8 mouse cellular contexts compared by ENCODE assay signal in genomic region chr19:43570831-43571790, GRCm38 (mm10). TPM values are rescaled to one million over a fixed set of nuclear protein-coding genes. Genes with fewer than 3 reads are reported as not detected.
DNase-seq lines count a peak whose midpoint lies in the region; ATAC-seq and TF ChIP-seq lines count a peak whose summit lies in the region.

No protein-coding gene starts in this region.

- peaks cover 14% of the 10 kb centered on the region for H3K27me3 ChIP-seq in forebrain, embryonic 16.5 days (replicated peaks; ENCODE audit: control insufficient read depth, insufficient read depth, low read length)
- peaks cover 46% of the 10 kb centered on the region for H3K27me3 ChIP-seq in lung, embryonic 14.5 days (ENCODE audit: insufficient read depth, low read length)

- peak; percentile 80 for DNase-seq in MEL-GATA-1-ER (ENCODE audit: extremely low read depth, low read depth)
- peak; percentile 67 to 72 for DNase-seq in cerebellum, adult 18-20 months
- DNase-seq in heart, postnatal 4 days, result peak; percentile 82
- DNase-seq in layer of hippocampus, adult 2 months (ENCODE audit: low spot score in 2 of 2), result peak; percentile 50 to 74
- peak; percentile 94 for DNase-seq in lung, embryonic 14.5 days
- peak; percentile 65 for DNase-seq in testis, postnatal 14 days (ENCODE audit: low spot score)

- peak overlapping the region; percentile 49 for H3K4me3 ChIP-seq in forebrain, embryonic 16.5 days (replicated peaks; ENCODE audit: low read length)
- H3K4me3 ChIP-seq in layer of hippocampus, adult 2 months, result peak overlapping the region; percentile 31; the same call in 1 of the 2 replicates
- peak overlapping the region; percentile 31 for H3K4me3 ChIP-seq in lung, embryonic 14.5 days (ENCODE audit: low read depth, low read length)

- 13% methylated on average over 32 of the region's 32 CpGs for WGBS in forebrain, embryonic 16.5 days
- WGBS in lung, embryonic 14.5 days, result 14% methylated on average over 32 of the region's 32 CpGs

- H3K4me2 ChIP-seq in forebrain, embryonic 16.5 days (ENCODE audit: low read length), result peak overlapping the region; percentile 81
- H3K4me2 ChIP-seq in lung, embryonic 14.5 days, result peak overlapping the region; percentile 72

- no peaks in the 10 kb centered on the region for H3K9me3 ChIP-seq in forebrain, embryonic 16.5 days (ENCODE audit: control insufficient read depth, low read length)
- H3K9me3 ChIP-seq in lung, embryonic 14.5 days (ENCODE audit: low read depth, low read length), result no peaks in the 10 kb centered on the region

- no peaks in the 10 kb centered on the region for H3K36me3 ChIP-seq in forebrain, embryonic 16.5 days (ENCODE audit: control insufficient read depth, insufficient read depth)
- no peaks in the 10 kb centered on the region for H3K36me3 ChIP-seq in lung, embryonic 14.5 days (ENCODE audit: insufficient read depth)

- no peak overlapping the region for H3K27ac ChIP-seq in forebrain, embryonic 16.5 days (ENCODE audit: low read length)
- H3K27ac ChIP-seq in layer of hippocampus, adult 2 months, result no peak overlapping the region
- H3K27ac ChIP-seq in lung, embryonic 14.5 days (ENCODE audit: low read depth), result no peak overlapping the region

- peak overlapping the region; percentile 46 for H3K9ac ChIP-seq in forebrain, embryonic 16.5 days (replicated peaks; ENCODE audit: low read depth, low read length)
- H3K9ac ChIP-seq in lung, embryonic 14.5 days, result no peak overlapping the region

- peak; percentile 92 for TF ChIP-seq CTCF in layer of hippocampus, adult 2 months (conservative IDR thresholded peaks at IDR 0.05)
- TF ChIP-seq CTCF in lung, embryonic 14.5 days (IDR thresholded peaks at IDR 0.05; ENCODE audit: low read depth), result peak; percentile 86

- peaks cover 4% of the 10 kb centered on the region; the same call in 1 of the 2 replicates for H3K4me1 ChIP-seq in forebrain, embryonic 16.5 days (replicated peaks; ENCODE audit: control insufficient read depth, insufficient read depth, low read length)
- no peaks in the 10 kb centered on the region for H3K4me1 ChIP-seq in lung, embryonic 14.5 days (ENCODE audit: insufficient read depth)

- peak; percentile 94 for ATAC-seq in forebrain, embryonic 16.5 days
- peak; percentile 74 for ATAC-seq in lung, embryonic 14.5 days (ENCODE audit: insufficient read depth)
- peak; percentile 77 for ATAC-seq in neutrophil, adult 5-6 weeks (ENCODE audit: extremely low read depth, insufficient number of reproducible peaks, low FRiP score, poor library complexity, severe bottlenecking)

RNA-seq across cellular contexts. Expression of gene Nkx2-3, which starts 41.0 kb away (rescaled TPM):
- 2.2 and 2.7 TPM in 2 replicates for polyA plus RNA-seq in forebrain, embryonic 16.5 days (2015; fragmentation: Nextera tagmentation; extraction: Ambion mirVana)
- not detected for total RNA-seq in heart, postnatal 4 days (2021)
- total RNA-seq in layer of hippocampus, adult 2 months (2021), result not detected
- not detected in 2 replicates for polyA plus RNA-seq in lung, embryonic 14.5 days (2014; fragmentation: Nextera tagmentation; extraction: Ambion mirVana)
- total RNA-seq in neutrophil, adult 5-6 weeks (2017), result not detected in 2 replicates

RNA-seq across cellular contexts. Expression of gene Got1, which starts 46.7 kb away (rescaled TPM):
- 72.2 and 78.6 TPM in 2 replicates for polyA plus RNA-seq in forebrain, embryonic 16.5 days (2015; fragmentation: Nextera tagmentation; extraction: Ambion mirVana)
- 100 to 1,000 TPM; 341 to 353 TPM for total RNA-seq in heart, postnatal 4 days (2021)
- 100 to 1,000 TPM; 324 to 355 TPM for total RNA-seq in layer of hippocampus, adult 2 months (2021)
- 19.5 and 23.3 TPM in 2 replicates for polyA plus RNA-seq in lung, embryonic 14.5 days (2014; fragmentation: Nextera tagmentation; extraction: Ambion mirVana)
- total RNA-seq in neutrophil, adult 5-6 weeks (2017), result 16.6 and 17.7 TPM in 2 replicates

Comparison
In these comparisons a context has a peak if more than half of its experiments do, and no peak if none do; other contexts are left out.
1. RNA of gene Got1, which starts 46.7 kb away (total RNA-seq): 324 to 355 TPM in layer of hippocampus, adult 2 months and 341 to 353 TPM in heart, postnatal 4 days; 16.6 to 17.7 TPM in neutrophil, adult 5-6 weeks; every median in the first group is over 10 times any median in the second.
2. Peak in every context shown above with its lines, with median percentiles within 50 percentile points of each other: DNase-seq, ATAC-seq and H3K4me3 ChIP-seq.